Mouse (Mus musculus) ES-Bruce4 (cell line): ENCODE measurements around the gene Banf1.

Experiments
- CTCF ChIP-seq: IDR thresholded peaks from one replicate; pipeline ENCODE4 v1.8.1; 2011; ENCODE audit warnings: low read depth, low read length
- EP300 ChIP-seq: IDR thresholded peaks from 2 replicates; pipeline ENCODE4 v1.6.1; 2011; ENCODE audit warnings: low read depth, low read length; ENCODE audit not compliant: insufficient read depth

GRCm38 (mm10) chr19:5389647-5390046 lies 22.7 kb upstream of the Banf1 start:
- TF ChIP-seq CTCF (no peak), EP300 (no peak)
